Mouse (Mus musculus) heart, embryonic 16.5 days (tissue): ENCODE data around the gene Tango6. TPM values are rescaled to one million over a fixed set of nuclear protein-coding genes. Genes with fewer than 3 reads are reported as not detected.
A peak's percentile ranks its signal among the peaks of the same experiment; 100 is the strongest.

ENCODE experiments used
- ATAC-seq: fragments of 200-750 bp; cut with Nextera tagmentation; replicated peaks from 2 replicates; pipeline ENCODE4 v1.8.0; 2017; ENCODE audit warnings: moderate number of reproducible peaks; ENCODE audit not compliant: insufficient read depth, low FRiP score; ENCODE audit errors: extremely low read depth
- H3K27ac ChIP-seq: fragments of 300-500 bp; sonication (generic); 2 replicates; pipeline ENCODE4 v1.5.1; 2014; ENCODE audit warnings: mild to moderate bottlenecking, low read length, control low read depth, moderate library complexity
- H3K27me3 ChIP-seq: fragments of 300-500 bp; sonication (generic); 2 replicates; pipeline ENCODE4 v1.6.1; 2014; ENCODE audit warnings: low read length, mixed read lengths; ENCODE audit not compliant: control insufficient read depth, insufficient read depth
- H3K36me3 ChIP-seq: fragments of 300-500 bp; sonication (generic); 2 replicates; pipeline ENCODE4 v1.6.1; 2014; ENCODE audit not compliant: control insufficient read depth, insufficient read depth
- H3K4me1 ChIP-seq: fragments of 300-500 bp; sonication (generic); 2 replicates; pipeline ENCODE4 v1.6.1; 2014; ENCODE audit warnings: low read length, mixed read lengths; ENCODE audit not compliant: control insufficient read depth, insufficient read depth
- H3K4me2 ChIP-seq: fragments of 300-500 bp; sonication (generic); 2 replicates; pipeline ENCODE4 v1.6.1; 2014; ENCODE audit warnings: low read depth, mild to moderate bottlenecking, control low read depth, low read length
- H3K4me3 ChIP-seq: fragments of 300-500 bp; sonication (generic); 2 replicates; pipeline ENCODE4 v1.5.1; 2014; ENCODE audit warnings: mild to moderate bottlenecking, control low read depth, low read length
- H3K9ac ChIP-seq: fragments of 300-500 bp; sonication (generic); 2 replicates; pipeline ENCODE4 v1.6.1; 2014; ENCODE audit warnings: low read length, control low read depth
- H3K9me3 ChIP-seq: fragments of 300-500 bp; sonication (generic); replicated peaks from 2 replicates; pipeline ENCODE4 v1.6.1; 2016; ENCODE audit warnings: low read length; ENCODE audit not compliant: control insufficient read depth
- WGBS: fragments of 180-500 bp; shearing (Covaris S2); extraction: QIAGEN DNeasy Blood & Tissue Kit; methylation state at CpG from one replicate; pipeline ENCODE4 v1.1.7; 2014; 5-methylcytosine and 5-hydroxymethylcytosine counted together
- polyA plus RNA-seq: library from polyadenylated mRNA; unstranded; fragments of >200 nt; fragmentation: Nextera tagmentation; extraction: Ambion mirVana; gene quantifications from 2 replicates; pipeline ENCODE4 v1.2.1, GENCODE M21; 2015

The Tango6 gene
- 7.6 and 7.7 TPM in 2 replicates for polyA plus RNA-seq

- H3K9ac ChIP-seq = peak within 1 kb of the TSS; percentile 88
- H3K27me3 ChIP-seq = no peaks in the 10 kb centered on the region
- H3K27ac ChIP-seq = peak within 1 kb of the TSS; percentile 96
- under 1% methylated on average over 50 of the region's 50 CpGs for WGBS
- peak within 1 kb of the TSS; percentile 80 for H3K4me3 ChIP-seq
- H3K4me2 ChIP-seq = peak within 1 kb of the TSS; percentile 62
- 0 out of 2 replicates have a peak, but pooled peaks cover 3% of the 10 kb centered on the region for H3K9me3 ChIP-seq
- H3K4me1 ChIP-seq = no peaks in the 10 kb centered on the region
- no peaks in the 10 kb centered on the region for H3K36me3 ChIP-seq
- ATAC-seq = peak; percentile 96
These were observed at the start of gene Tango6 for GRCm38 (mm10) chr8:106682971-106683668. Tango6 (plus strand) TSS chr8:106683068.

GRCm38 (mm10) chr8:106633361-106634158, 49.3 kb upstream of the Tango6 start:
- no peaks in the 10 kb centered on the region for H3K27me3 ChIP-seq
- H3K9ac ChIP-seq = no peak overlapping the region
- WGBS = 66% methylated on average over 17 of the region's 17 CpGs
- H3K27ac ChIP-seq = no peak overlapping the region
- H3K4me1 ChIP-seq = no peaks in the 10 kb centered on the region
- no peaks in the 10 kb centered on the region for H3K9me3 ChIP-seq
- ATAC-seq = 0 out of 2 replicates have a peak, but pooled peaks have one; percentile 37
- no peak overlapping the region for H3K4me2 ChIP-seq
- no peaks in the 10 kb centered on the region for H3K36me3 ChIP-seq
- H3K4me3 ChIP-seq = no peak overlapping the region

- Histone ChIP-seq H3K36me3 (no peaks in the 10 kb centered on the region), H3K27me3 (no peaks in the 10 kb centered on the region), H3K9me3 (no peaks in the 10 kb centered on the region), H3K4me2 (no peak overlapping the region), H3K4me3 (no peak overlapping the region), H3K4me1 (no peaks in the 10 kb centered on the region), H3K9ac (no peak overlapping the region), H3K27ac (no peak overlapping the region)
- 14% methylated on average over 5 of the region's 5 CpGs for WGBS
- no peak for ATAC-seq
These were observed 47.6 kb upstream of the Tango6 start for GRCm38 (mm10) chr8:106635284-106635683.

DNA sequence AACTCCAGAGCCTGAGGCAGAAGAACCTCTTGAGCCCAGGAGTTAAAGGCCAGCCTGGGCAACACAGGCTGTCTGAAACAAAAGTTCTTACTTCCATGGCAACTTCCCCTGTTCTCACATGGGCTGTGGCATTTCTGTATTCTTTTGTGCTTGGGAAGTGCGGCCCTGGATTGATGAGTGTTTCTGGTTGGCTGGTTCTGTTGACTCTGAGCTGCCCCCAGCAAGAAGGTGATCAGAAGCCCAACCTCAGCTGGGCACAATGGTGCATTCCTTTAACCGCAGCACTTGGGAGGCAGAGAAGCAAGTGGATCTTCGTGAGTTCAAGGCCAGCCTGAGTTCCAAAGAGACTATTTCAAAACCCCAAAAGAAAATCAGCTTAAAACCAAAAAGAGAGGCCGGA, 45.4 kb upstream of the Tango6 start:
- Histone ChIP-seq H3K4me1 (no peaks in the 10 kb centered on the region), H3K27me3 (no peaks in the 10 kb centered on the region), H3K36me3 (no peaks in the 10 kb centered on the region), H3K4me2 (no peak overlapping the region), H3K9ac (no peak overlapping the region), H3K9me3 (no peaks in the 10 kb centered on the region), H3K27ac (peak overlapping the region; percentile 48), H3K4me3 (no peak overlapping the region)
- no peak for ATAC-seq
- WGBS = 83% methylated on average over 4 of the region's 4 CpGs

DNA sequence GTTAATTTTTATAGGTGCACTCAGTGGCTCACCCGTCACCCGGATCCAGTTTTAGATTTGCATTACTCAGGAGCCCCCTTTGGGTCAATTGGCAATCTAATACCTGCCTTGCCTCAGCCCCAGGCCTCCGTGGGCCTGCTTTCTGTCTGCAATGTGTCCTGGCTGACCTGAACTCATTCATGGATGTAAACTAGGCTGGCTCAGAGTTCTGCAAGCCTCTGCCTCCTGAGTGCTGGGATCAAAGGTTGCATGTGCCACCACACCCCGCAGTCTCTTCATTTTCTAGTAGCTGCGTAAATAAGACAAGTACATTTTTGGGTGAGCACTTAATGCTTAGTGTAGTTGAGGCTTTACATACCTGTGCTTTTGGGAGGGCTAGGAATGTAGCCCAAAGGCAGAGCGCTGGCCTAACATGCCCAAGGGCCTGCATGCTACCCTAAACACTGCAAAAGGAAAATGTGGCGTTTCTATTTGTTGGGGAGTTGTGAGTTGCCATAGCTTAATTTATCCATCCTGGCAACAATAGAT, 44.0 kb upstream of the Tango6 start:
- Histone ChIP-seq H3K9me3 (no peaks in the 10 kb centered on the region), H3K36me3 (no peaks in the 10 kb centered on the region), H3K27ac (no peak overlapping the region), H3K4me3 (no peak overlapping the region), H3K27me3 (no peaks in the 10 kb centered on the region), H3K4me1 (no peaks in the 10 kb centered on the region), H3K4me2 (no peak overlapping the region), H3K9ac (no peak overlapping the region)
- ATAC-seq = no peak
- WGBS = 85% methylated on average over 7 of the region's 7 CpGs

- Histone ChIP-seq H3K9ac (no peak overlapping the region), H3K27ac (no peak overlapping the region), H3K4me3 (no peak overlapping the region), H3K36me3 (no peaks in the 10 kb centered on the region), H3K4me2 (no peak overlapping the region), H3K4me1 (no peaks in the 10 kb centered on the region), H3K9me3 (no peaks in the 10 kb centered on the region), H3K27me3 (no peaks in the 10 kb centered on the region)
- WGBS = 73% methylated on average over 7 of the region's 7 CpGs
- ATAC-seq = no peak
These were observed 42.7 kb upstream of the Tango6 start for GRCm38 (mm10) chr8:106640212-106640611.

- no peaks in the 10 kb centered on the region for H3K27me3 ChIP-seq
- no peak for ATAC-seq
- H3K4me2 ChIP-seq = no peak overlapping the region
- no peaks in the 10 kb centered on the region for H3K36me3 ChIP-seq
- H3K4me3 ChIP-seq = no peak overlapping the region
- no peak overlapping the region for H3K27ac ChIP-seq
- H3K9me3 ChIP-seq = no peaks in the 10 kb centered on the region
- 66% methylated on average over 5 of the region's 5 CpGs for WGBS
- no peak overlapping the region for H3K9ac ChIP-seq
- no peaks in the 10 kb centered on the region for H3K4me1 ChIP-seq
These were observed 41.9 kb upstream of the Tango6 start for GRCm38 (mm10) chr8:106640921-106641320.

DNA sequence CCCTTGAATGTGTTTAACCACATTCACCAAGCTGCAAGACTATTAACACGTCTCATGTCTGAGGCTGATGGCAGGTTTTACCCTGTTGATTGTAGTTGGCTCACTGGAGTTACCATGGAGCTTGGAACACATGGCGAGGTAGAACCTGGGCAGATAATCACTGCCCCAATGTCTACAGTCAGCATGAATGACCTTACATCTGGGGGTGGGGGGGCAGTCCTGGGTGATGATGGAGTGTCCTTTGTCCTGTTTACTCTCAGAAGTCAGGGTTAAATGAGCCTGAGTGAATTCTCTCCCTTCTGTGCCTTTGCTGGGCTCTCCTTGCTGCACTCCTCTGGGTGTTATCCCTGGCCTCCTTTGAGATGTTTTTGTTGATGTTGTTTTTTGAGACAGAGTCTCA, 40.7 kb upstream of the Tango6 start:
- no peak for ATAC-seq
- H3K4me2 ChIP-seq = no peak overlapping the region

GRCm38 (mm10) chr8:106643100-106643499, 39.8 kb upstream of the Tango6 start:
- no peak; the same call in 1 of the 2 replicates for ATAC-seq
- no peaks in the 10 kb centered on the region for H3K36me3 ChIP-seq
- H3K27me3 ChIP-seq = no peaks in the 10 kb centered on the region
- no peak overlapping the region for H3K27ac ChIP-seq
- no peaks in the 10 kb centered on the region; the same call in 1 of the 2 replicates for H3K4me1 ChIP-seq
- WGBS = 81% methylated on average over 4 of the region's 4 CpGs
- H3K4me2 ChIP-seq = no peak overlapping the region
- H3K4me3 ChIP-seq = no peak overlapping the region
- no peaks in the 10 kb centered on the region for H3K9me3 ChIP-seq
- no peak overlapping the region for H3K9ac ChIP-seq

More for the DNA sequence above, 40.7 kb upstream of the Tango6 start:
- Histone ChIP-seq H3K9me3 (no peaks in the 10 kb centered on the region), H3K27ac (no peak overlapping the region), H3K4me3 (no peak overlapping the region), H3K36me3 (no peaks in the 10 kb centered on the region), H3K27me3 (no peaks in the 10 kb centered on the region), H3K4me1 (no peaks in the 10 kb centered on the region; the same call in 1 of the 2 replicates), H3K9ac (no peak overlapping the region)
- 70% methylated on average over 2 of the region's 2 CpGs for WGBS
